Mouse (Mus musculus) E14TG2a.4 (cell line): ENCODE data around the gene Oxld1.

ENCODE experiments used
- CTCF ChIP-seq: conservative IDR thresholded peaks from 2 replicates; pipeline ENCODE4 v1.5.1; 2014; ENCODE audit warnings: low read length
- NANOG ChIP-seq: IDR thresholded peaks from 2 replicates; pipeline ENCODE4 v1.6.1; 2014; ENCODE audit warnings: borderline replicate concordance, low read length, mixed read lengths

- no peak for TF ChIP-seq CTCF
- no peak for TF ChIP-seq NANOG
These were observed 32.6 kb upstream of the Oxld1 start for GRCm38 (mm10) chr11:120490291-120491046.
